Mouse (Mus musculus): ENCODE data around the gene Hectd1. TPM values are rescaled to one million over a fixed set of nuclear protein-coding genes. Genes with fewer than 3 reads are reported as not detected.
A peak's percentile ranks its signal among the peaks of the same experiment; 100 is the strongest.

Hectd1 gene
- total RNA-seq, 2 experiments from 2014 or later: 87.4 to 186 TPM

GRCm38 (mm10) chr12:51817815-51818613 lies 11.3 kb downstream of the Hectd1 start:
- ATAC-seq (replicated peaks; ENCODE audit: low FRiP score, low TSS enrichment, poor library complexity, severe bottlenecking): peak; percentile 62

GRCm38 (mm10) chr12:51811388-51812140 lies 17.8 kb downstream of the Hectd1 start:
- no peak for ATAC-seq (replicated peaks; ENCODE audit: low FRiP score, low TSS enrichment, poor library complexity, severe bottlenecking)

GRCm38 (mm10) chr12:51810564-51810963 lies 18.8 kb downstream of the Hectd1 start:
- no peak for ATAC-seq (replicated peaks; ENCODE audit: low FRiP score, low TSS enrichment, poor library complexity, severe bottlenecking)

- ATAC-seq (replicated peaks; ENCODE audit: low FRiP score, low TSS enrichment, poor library complexity, severe bottlenecking): peak; percentile 88
Measured at GRCm38 (mm10) chr12:51784842-51785241, 44.5 kb downstream of the Hectd1 start.

GRCm38 (mm10) chr12:51768702-51769101 lies 60.6 kb downstream of the Hectd1 start:
- ATAC-seq (replicated peaks; ENCODE audit: low FRiP score, low TSS enrichment, poor library complexity, severe bottlenecking): no peak

GRCm38 (mm10) chr12:51767454-51767853 lies 61.9 kb downstream of the Hectd1 start:
- ATAC-seq (replicated peaks; ENCODE audit: low FRiP score, low TSS enrichment, poor library complexity, severe bottlenecking): no peak

GRCm38 (mm10) chr12:51759374-51759773 lies 70.0 kb downstream of the Hectd1 start:
- no peak for ATAC-seq (replicated peaks; ENCODE audit: low FRiP score, low TSS enrichment, poor library complexity, severe bottlenecking)

- ATAC-seq (replicated peaks; ENCODE audit: low FRiP score, low TSS enrichment, poor library complexity, severe bottlenecking): no peak
Measured at GRCm38 (mm10) chr12:51756599-51756961, 72.8 kb downstream of the Hectd1 start.

- ATAC-seq (replicated peaks; ENCODE audit: low FRiP score, low TSS enrichment, poor library complexity, severe bottlenecking): no peak
Measured at GRCm38 (mm10) chr12:51755938-51756598, 73.3 kb downstream of the Hectd1 start.

GRCm38 (mm10) chr12:51747348-51747747 lies 82.0 kb downstream of the Hectd1 start:
- ATAC-seq (replicated peaks; ENCODE audit: low FRiP score, low TSS enrichment, poor library complexity, severe bottlenecking): no peak

- ATAC-seq (replicated peaks; ENCODE audit: low FRiP score, low TSS enrichment, poor library complexity, severe bottlenecking): no peak
Measured at GRCm38 (mm10) chr12:51744957-51745356, 84.4 kb downstream of the Hectd1 start.

- ATAC-seq (replicated peaks; ENCODE audit: low FRiP score, low TSS enrichment, poor library complexity, severe bottlenecking): peak; percentile 57; the same call in 1 of the 2 replicates
Measured at GRCm38 (mm10) chr12:51741690-51742089, 87.6 kb downstream of the Hectd1 start.

- no peak for ATAC-seq (replicated peaks; ENCODE audit: low FRiP score, low TSS enrichment, poor library complexity, severe bottlenecking)
Measured at GRCm38 (mm10) chr12:51736807-51737206, 92.5 kb downstream of the Hectd1 start.

- ATAC-seq (replicated peaks; ENCODE audit: low FRiP score, low TSS enrichment, poor library complexity, severe bottlenecking): no peak
Measured at GRCm38 (mm10) chr12:51736381-51736780, 93.0 kb downstream of the Hectd1 start.

GRCm38 (mm10) chr12:51735840-51736271 lies 93.5 kb downstream of the Hectd1 start:
- peak; percentile 58 for ATAC-seq (replicated peaks; ENCODE audit: low FRiP score, low TSS enrichment, poor library complexity, severe bottlenecking)

- no peak for ATAC-seq (replicated peaks; ENCODE audit: low FRiP score, low TSS enrichment, poor library complexity, severe bottlenecking)
Measured at GRCm38 (mm10) chr12:51734605-51735211, 94.6 kb downstream of the Hectd1 start.

GRCm38 (mm10) chr12:51729827-51730226 lies 99.5 kb downstream of the Hectd1 start:
- ATAC-seq (replicated peaks; ENCODE audit: low FRiP score, low TSS enrichment, poor library complexity, severe bottlenecking): no peak

GRCm38 (mm10) chr12:51729058-51729457 lies 100.3 kb downstream of the Hectd1 start:
- ATAC-seq (replicated peaks; ENCODE audit: low FRiP score, low TSS enrichment, poor library complexity, severe bottlenecking): no peak

GRCm38 (mm10) chr12:51721836-51722235 lies 107.5 kb downstream of the Hectd1 start:
- no peak for ATAC-seq (replicated peaks; ENCODE audit: low FRiP score, low TSS enrichment, poor library complexity, severe bottlenecking)

GRCm38 (mm10) chr12:51718617-51719016 lies 110.7 kb downstream of the Hectd1 start:
- no peak for ATAC-seq (replicated peaks; ENCODE audit: low FRiP score, low TSS enrichment, poor library complexity, severe bottlenecking)
